Mouse (Mus musculus) midbrain, embryonic 16.5 days (tissue): ENCODE measurements around the gene Rdm1. TPM values are rescaled to one million over a fixed set of nuclear protein-coding genes. Genes with fewer than 3 reads are reported as not detected.
A peak's percentile ranks its signal among the peaks of the same experiment; 100 is the strongest.
"Not testable (repeated sequence)": the region's sequence is repeated elsewhere in the genome, so short reads cannot be mapped to it uniquely, and the experiment has no call there.

Source experiments
- ATAC-seq: fragments of 200-750 bp; cut with Nextera tagmentation; 2 replicates; pipeline ENCODE4 v1.8.0; 2017; ENCODE audit warnings: moderate TSS enrichment
- H3K27ac ChIP-seq: fragments of 300-500 bp; sonication (generic); 2 replicates; pipeline ENCODE4 v1.5.1; 2014; ENCODE audit warnings: mild to moderate bottlenecking, low read length, mixed read lengths
- H3K27me3 ChIP-seq: fragments of 300-500 bp; sonication (generic); 2 replicates; pipeline ENCODE4 v1.6.1; 2014; ENCODE audit warnings: low read depth, low read length, mixed read lengths; ENCODE audit not compliant: control insufficient read depth, insufficient read depth
- H3K36me3 ChIP-seq: fragments of 300-500 bp; sonication (generic); 2 replicates; pipeline ENCODE4 v1.6.1; 2014; ENCODE audit warnings: mild to moderate bottlenecking, low read length, moderate library complexity, mixed read lengths; ENCODE audit not compliant: control insufficient read depth, insufficient read depth
- H3K4me1 ChIP-seq: fragments of 300-500 bp; sonication (generic); 2 replicates; pipeline ENCODE4 v1.6.1; 2014; ENCODE audit warnings: mild to moderate bottlenecking, low read length, mixed read lengths; ENCODE audit not compliant: control insufficient read depth, insufficient read depth
- H3K4me2 ChIP-seq: fragments of 300-500 bp; sonication (generic); 2 replicates; pipeline ENCODE4 v1.6.1; 2014; ENCODE audit warnings: mild to moderate bottlenecking, low read length, mixed read lengths
- H3K4me3 ChIP-seq: fragments of 300-500 bp; sonication (generic); 2 replicates; pipeline ENCODE4 v1.5.1; 2014; ENCODE audit warnings: low read depth, mild to moderate bottlenecking, low read length, moderate library complexity, mixed read lengths
- H3K9ac ChIP-seq: fragments of 300-500 bp; sonication (generic); 2 replicates; pipeline ENCODE4 v1.6.1; 2014; ENCODE audit warnings: low read depth, low read length, mixed read lengths
- H3K9me3 ChIP-seq: fragments of 300-500 bp; sonication (generic); replicated peaks from 2 replicates; pipeline ENCODE4 v1.6.1; 2014; ENCODE audit warnings: mild to moderate bottlenecking, low read length, mixed read lengths; ENCODE audit not compliant: control insufficient read depth, poor library complexity, severe bottlenecking
- WGBS: fragments of 180-500 bp; shearing (Covaris S2); extraction: QIAGEN DNeasy Blood & Tissue Kit; methylation state at CpG from one replicate; pipeline ENCODE4 v1.1.7; 2014; 5-methylcytosine and 5-hydroxymethylcytosine counted together
- polyA plus RNA-seq: library from polyadenylated mRNA; unstranded; fragments of >200 nt; fragmentation: Nextera tagmentation; extraction: Ambion mirVana; gene quantifications from 2 replicates; pipeline ENCODE4 v1.2.1, GENCODE M21; 2015

Gene Rdm1
- polyA plus RNA-seq, 1 experiment from 2014 or later: 10.6 TPM

- WGBS: 25% methylated on average over 4 of the region's 4 CpGs
- H3K4me2 ChIP-seq: no peak overlapping the region
- ATAC-seq: no peak
- no peaks in the 10 kb centered on the region for H3K36me3 ChIP-seq
- no peaks in the 10 kb centered on the region for H3K9me3 ChIP-seq
- no peaks in the 10 kb centered on the region for H3K27me3 ChIP-seq
- peaks cover 17% of the 10 kb centered on the region for H3K4me1 ChIP-seq
- no peak overlapping the region for H3K4me3 ChIP-seq
- H3K9ac ChIP-seq: no peak overlapping the region
- H3K27ac ChIP-seq: no peak overlapping the region
Observed at GRCm38 (mm10) chr11:101614116-101614515, 12.9 kb upstream of the Rdm1 start.

GRCm38 (mm10) chr11:101615380-101615779 lies 11.6 kb upstream of the Rdm1 start:
- no peak overlapping the region for H3K9ac ChIP-seq
- H3K27me3 ChIP-seq: no peaks in the 10 kb centered on the region
- H3K4me1 ChIP-seq: peaks cover 17% of the 10 kb centered on the region
- ATAC-seq: no peak
- WGBS: 83% methylated on average over 6 of the region's 6 CpGs
- H3K4me3 ChIP-seq: no peak overlapping the region
- H3K9me3 ChIP-seq: no peaks in the 10 kb centered on the region
- H3K36me3 ChIP-seq: no peaks in the 10 kb centered on the region
- H3K4me2 ChIP-seq: no peak overlapping the region
- no peak overlapping the region for H3K27ac ChIP-seq

GRCm38 (mm10) chr11:101616104-101616503 lies 10.9 kb upstream of the Rdm1 start:
- no peaks in the 10 kb centered on the region for H3K36me3 ChIP-seq
- H3K4me3 ChIP-seq: no peak overlapping the region
- 93% methylated on average over 8 of the region's 8 CpGs for WGBS
- no peaks in the 10 kb centered on the region for H3K27me3 ChIP-seq
- ATAC-seq: no peak
- H3K4me2 ChIP-seq: no peak overlapping the region
- no peak overlapping the region for H3K9ac ChIP-seq
- H3K27ac ChIP-seq: no peak overlapping the region
- peaks cover 17% of the 10 kb centered on the region for H3K4me1 ChIP-seq
- no peaks in the 10 kb centered on the region for H3K9me3 ChIP-seq

- peak overlapping the region; percentile 69 for H3K27ac ChIP-seq
- H3K4me1 ChIP-seq: peaks cover 17% of the 10 kb centered on the region
- ATAC-seq: 0 out of 2 replicates have a peak, but pooled peaks have one; percentile 39
- H3K9me3 ChIP-seq: no peaks in the 10 kb centered on the region
- H3K4me2 ChIP-seq: peak overlapping the region; percentile 38
- H3K9ac ChIP-seq: peak overlapping the region; percentile 38; the same call in 1 of the 2 replicates
- no peak overlapping the region for H3K4me3 ChIP-seq
- H3K27me3 ChIP-seq: no peaks in the 10 kb centered on the region
- WGBS: 15% methylated on average over 18 of the region's 18 CpGs
- no peaks in the 10 kb centered on the region for H3K36me3 ChIP-seq
Observed at GRCm38 (mm10) chr11:101616948-101617767, 9.8 kb upstream of the Rdm1 start.

- no peaks in the 10 kb centered on the region for H3K36me3 ChIP-seq
- H3K27me3 ChIP-seq: no peaks in the 10 kb centered on the region
- H3K4me3 ChIP-seq: no peak overlapping the region
- no peaks in the 10 kb centered on the region for H3K9me3 ChIP-seq
- 4% methylated on average over 8 of the region's 8 CpGs for WGBS
- no peak overlapping the region for H3K9ac ChIP-seq
- H3K4me2 ChIP-seq: peak overlapping the region; percentile 38
- H3K4me1 ChIP-seq: peaks cover 17% of the 10 kb centered on the region
- peak overlapping the region; percentile 69 for H3K27ac ChIP-seq
- ATAC-seq: peak; percentile 81
Observed at GRCm38 (mm10) chr11:101617849-101618248, 9.1 kb upstream of the Rdm1 start.

GRCm38 (mm10) chr11:101618596-101618995 lies 8.4 kb upstream of the Rdm1 start:
- H3K4me1 ChIP-seq: peaks cover 17% of the 10 kb centered on the region
- H3K9ac ChIP-seq: no peak overlapping the region
- H3K4me3 ChIP-seq: no peak overlapping the region
- H3K4me2 ChIP-seq: peak overlapping the region; percentile 38
- peak overlapping the region; percentile 69; the same call in 1 of the 2 replicates for H3K27ac ChIP-seq
- 77% methylated on average over 3 of the region's 3 CpGs for WGBS
- no peak for ATAC-seq
- no peaks in the 10 kb centered on the region for H3K36me3 ChIP-seq
- H3K27me3 ChIP-seq: no peaks in the 10 kb centered on the region
- no peaks in the 10 kb centered on the region for H3K9me3 ChIP-seq

GRCm38 (mm10) chr11:101620022-101620655 lies 6.9 kb upstream of the Rdm1 start:
- not testable (repeated sequence) for H3K4me3 ChIP-seq, H3K27ac ChIP-seq, H3K36me3 ChIP-seq, H3K9me3 ChIP-seq, H3K9ac ChIP-seq, H3K27me3 ChIP-seq, H3K4me2 ChIP-seq, ATAC-seq
- H3K4me1 ChIP-seq: peaks cover 17% of the 10 kb centered on the region
- 93% methylated on average over 11 of the region's 11 CpGs for WGBS

GRCm38 (mm10) chr11:101626649-101626994 lies 373 bp upstream of the Rdm1 start:
- 7% methylated on average over 8 of the region's 8 CpGs for WGBS
- ATAC-seq: peak; percentile 63
- Histone ChIP-seq H3K27ac (peak overlapping the region; percentile 89), H3K9me3 (no peaks in the 10 kb centered on the region), H3K4me2 (peak overlapping the region; percentile 60), H3K4me3 (peak overlapping the region; percentile 40), H3K27me3 (no peaks in the 10 kb centered on the region), H3K36me3 (no peaks in the 10 kb centered on the region), H3K9ac (peak overlapping the region; percentile 62), H3K4me1 (peaks cover 8% of the 10 kb centered on the region)
